Mouse (Mus musculus): ENCODE measurements at regions not wholly inside any gene's neighbourhood (a gene's known extent, or its start where the extent isn't known, plus 50 kb on each side); places are given as distances from the start of the nearest gene placed in this dataset.

- 20% methylated on average over 3 of the region's 3 CpGs for WGBS
- no peak overlapping the region for H3K27ac ChIP-seq (ENCODE audit: low read length)
- no peak for ATAC-seq (ENCODE audit: low read depth)
- H3K27me3 ChIP-seq (ENCODE audit: control insufficient read depth, insufficient read depth, low read depth, low read length): no peaks in the 10 kb centered on the region
- H3K4me3 ChIP-seq (ENCODE audit: low read length): no peak overlapping the region
- H3K4me2 ChIP-seq (ENCODE audit: low read depth, low read length): no peak overlapping the region
- no peak overlapping the region for H3K9ac ChIP-seq (ENCODE audit: low read length)
- H3K4me1 ChIP-seq (replicated peaks; ENCODE audit: control insufficient read depth, insufficient read depth, low read length): no peaks in the 10 kb centered on the region
- no peaks in the 10 kb centered on the region for H3K36me3 ChIP-seq (ENCODE audit: control insufficient read depth, insufficient read depth, low read length)
- H3K9me3 ChIP-seq (ENCODE audit: control insufficient read depth, low read length): no peaks in the 10 kb centered on the region
Measured at GRCm38 (mm10) chr2:38420498-38420897, 81.4 kb downstream of the Lhx2 start.

GRCm38 (mm10) chr2:38422406-38422805 is 83.3 kb downstream of the Lhx2 start:
- H3K4me1 ChIP-seq (replicated peaks; ENCODE audit: control insufficient read depth, insufficient read depth, low read length): no peaks in the 10 kb centered on the region
- H3K4me2 ChIP-seq (ENCODE audit: low read depth, low read length): no peak overlapping the region
- H3K4me3 ChIP-seq (ENCODE audit: low read length): no peak overlapping the region
- H3K27me3 ChIP-seq (ENCODE audit: control insufficient read depth, insufficient read depth, low read depth, low read length): no peaks in the 10 kb centered on the region
- H3K36me3 ChIP-seq (ENCODE audit: control insufficient read depth, insufficient read depth, low read length): no peaks in the 10 kb centered on the region
- no peak for ATAC-seq (ENCODE audit: low read depth)
- no peak overlapping the region for H3K27ac ChIP-seq (ENCODE audit: low read length)
- no peaks in the 10 kb centered on the region for H3K9me3 ChIP-seq (ENCODE audit: control insufficient read depth, low read length)
- no peak overlapping the region for H3K9ac ChIP-seq (ENCODE audit: low read length)
- 60% methylated on average over 3 of the region's 3 CpGs for WGBS

- H3K4me3 ChIP-seq (ENCODE audit: low read length): no peak overlapping the region
- no peak for ATAC-seq (ENCODE audit: low read depth)
- H3K4me2 ChIP-seq (ENCODE audit: low read depth, low read length): no peak overlapping the region
- no peak overlapping the region for H3K9ac ChIP-seq (ENCODE audit: low read length)
- no peaks in the 10 kb centered on the region for H3K9me3 ChIP-seq (ENCODE audit: control insufficient read depth, low read length)
- no peak overlapping the region for H3K27ac ChIP-seq (ENCODE audit: low read length)
- no peaks in the 10 kb centered on the region for H3K4me1 ChIP-seq (replicated peaks; ENCODE audit: control insufficient read depth, insufficient read depth, low read length)
- no peaks in the 10 kb centered on the region for H3K27me3 ChIP-seq (ENCODE audit: control insufficient read depth, insufficient read depth, low read depth, low read length)
- H3K36me3 ChIP-seq (ENCODE audit: control insufficient read depth, insufficient read depth, low read length): no peaks in the 10 kb centered on the region
- 34% methylated on average over 7 of the region's 7 CpGs for WGBS
Measured at GRCm38 (mm10) chr2:38423886-38424277, 84.8 kb downstream of the Lhx2 start.

GRCm38 (mm10) chr2:38424278-38424931 is 85.3 kb downstream of the Lhx2 start:
- ATAC-seq (ENCODE audit: low read depth): no peak
- H3K27me3 ChIP-seq (ENCODE audit: control insufficient read depth, insufficient read depth, low read depth, low read length): no peaks in the 10 kb centered on the region
- WGBS: 4% methylated on average over 21 of the region's 22 CpGs
- H3K4me3 ChIP-seq (ENCODE audit: low read length): no peak overlapping the region
- H3K9ac ChIP-seq (ENCODE audit: low read length): no peak overlapping the region
- H3K4me2 ChIP-seq (ENCODE audit: low read depth, low read length): no peak overlapping the region
- no peaks in the 10 kb centered on the region for H3K9me3 ChIP-seq (ENCODE audit: control insufficient read depth, low read length)
- H3K4me1 ChIP-seq (replicated peaks; ENCODE audit: control insufficient read depth, insufficient read depth, low read length): no peaks in the 10 kb centered on the region
- no peak overlapping the region for H3K27ac ChIP-seq (ENCODE audit: low read length)
- no peaks in the 10 kb centered on the region for H3K36me3 ChIP-seq (ENCODE audit: control insufficient read depth, insufficient read depth, low read length)

GRCm38 (mm10) chr2:38424976-38425375 is 85.9 kb downstream of the Lhx2 start:
- H3K36me3 ChIP-seq (ENCODE audit: control insufficient read depth, insufficient read depth, low read length): no peaks in the 10 kb centered on the region

GRCm38 (mm10) chr2:38429752-38430378 is 81.6 kb upstream of the Nek6 start:
- no peak overlapping the region for H3K9ac ChIP-seq (ENCODE audit: low read length)
- no peak overlapping the region for H3K27ac ChIP-seq (ENCODE audit: low read length)
- H3K4me3 ChIP-seq (ENCODE audit: low read length): no peak overlapping the region
- no peaks in the 10 kb centered on the region for H3K36me3 ChIP-seq (ENCODE audit: control insufficient read depth, insufficient read depth, low read length)
- H3K4me1 ChIP-seq (replicated peaks; ENCODE audit: control insufficient read depth, insufficient read depth, low read length): no peaks in the 10 kb centered on the region
- H3K4me2 ChIP-seq (ENCODE audit: low read depth, low read length): no peak overlapping the region
- no peaks in the 10 kb centered on the region for H3K27me3 ChIP-seq (ENCODE audit: control insufficient read depth, insufficient read depth, low read depth, low read length)
- ATAC-seq (ENCODE audit: low read depth): no peak
- H3K9me3 ChIP-seq (ENCODE audit: control insufficient read depth, low read length): no peaks in the 10 kb centered on the region
- WGBS: 32% methylated on average over 6 of the region's 6 CpGs

More at GRCm38 (mm10) chr2:38424976-38425375, 85.9 kb downstream of the Lhx2 start:
- no peak overlapping the region for H3K4me2 ChIP-seq (ENCODE audit: low read depth, low read length)
- ATAC-seq (ENCODE audit: low read depth): no peak
- 24% methylated on average over 9 of the region's 9 CpGs for WGBS
- H3K4me1 ChIP-seq (replicated peaks; ENCODE audit: control insufficient read depth, insufficient read depth, low read length): no peaks in the 10 kb centered on the region
- no peak overlapping the region for H3K4me3 ChIP-seq (ENCODE audit: low read length)
- H3K9me3 ChIP-seq (ENCODE audit: control insufficient read depth, low read length): no peaks in the 10 kb centered on the region
- no peak overlapping the region for H3K27ac ChIP-seq (ENCODE audit: low read length)
- H3K27me3 ChIP-seq (ENCODE audit: control insufficient read depth, insufficient read depth, low read depth, low read length): no peaks in the 10 kb centered on the region
- H3K9ac ChIP-seq (ENCODE audit: low read length): no peak overlapping the region

- H3K27ac ChIP-seq (ENCODE audit: low read length): no peak overlapping the region
Measured at GRCm38 (mm10) chr2:38431546-38431945, 79.9 kb upstream of the Nek6 start.

GRCm38 (mm10) chr2:38433736-38434135 is 77.7 kb upstream of the Nek6 start:
- ATAC-seq (ENCODE audit: low read depth): 0 out of 2 replicates have a peak, but pooled peaks have one; percentile 43
- 11% methylated on average over 3 of the region's 3 CpGs for WGBS
- H3K27me3 ChIP-seq (ENCODE audit: control insufficient read depth, insufficient read depth, low read depth, low read length): no peaks in the 10 kb centered on the region
- H3K9ac ChIP-seq (ENCODE audit: low read length): no peak overlapping the region
- no peaks in the 10 kb centered on the region for H3K36me3 ChIP-seq (ENCODE audit: control insufficient read depth, insufficient read depth, low read length)
- H3K4me1 ChIP-seq (replicated peaks; ENCODE audit: control insufficient read depth, insufficient read depth, low read length): no peaks in the 10 kb centered on the region
- H3K9me3 ChIP-seq (ENCODE audit: control insufficient read depth, low read length): no peaks in the 10 kb centered on the region
- H3K27ac ChIP-seq (ENCODE audit: low read length): no peak overlapping the region
- H3K4me3 ChIP-seq (ENCODE audit: low read length): no peak overlapping the region
- no peak overlapping the region for H3K4me2 ChIP-seq (ENCODE audit: low read depth, low read length)

More at GRCm38 (mm10) chr2:38431546-38431945, 79.9 kb upstream of the Nek6 start:
- ATAC-seq (ENCODE audit: low read depth): no peak
- no peak overlapping the region for H3K9ac ChIP-seq (ENCODE audit: low read length)
- H3K27me3 ChIP-seq (ENCODE audit: control insufficient read depth, insufficient read depth, low read depth, low read length): no peaks in the 10 kb centered on the region
- no peaks in the 10 kb centered on the region for H3K36me3 ChIP-seq (ENCODE audit: control insufficient read depth, insufficient read depth, low read length)
- H3K9me3 ChIP-seq (ENCODE audit: control insufficient read depth, low read length): no peaks in the 10 kb centered on the region
- no peak overlapping the region for H3K4me3 ChIP-seq (ENCODE audit: low read length)
- no peak overlapping the region for H3K4me2 ChIP-seq (ENCODE audit: low read depth, low read length)
- H3K4me1 ChIP-seq (replicated peaks; ENCODE audit: control insufficient read depth, insufficient read depth, low read length): no peaks in the 10 kb centered on the region
- WGBS: 65% methylated on average over 5 of the region's 5 CpGs

GRCm38 (mm10) chr2:38436701-38437100 is 74.7 kb upstream of the Nek6 start:
- Histone ChIP-seq H3K4me1 (replicated peaks; ENCODE audit: control insufficient read depth, insufficient read depth, low read length) (no peaks in the 10 kb centered on the region), H3K9me3 (ENCODE audit: control insufficient read depth, low read length) (no peaks in the 10 kb centered on the region), H3K4me3 (ENCODE audit: low read length) (no peak overlapping the region), H3K9ac (ENCODE audit: low read length) (no peak overlapping the region), H3K27ac (ENCODE audit: low read length) (no peak overlapping the region), H3K4me2 (ENCODE audit: low read depth, low read length) (no peak overlapping the region), H3K27me3 (ENCODE audit: control insufficient read depth, insufficient read depth, low read depth, low read length) (no peaks in the 10 kb centered on the region), H3K36me3 (ENCODE audit: control insufficient read depth, insufficient read depth, low read length) (no peaks in the 10 kb centered on the region)
- ATAC-seq (ENCODE audit: low read depth): no peak
- WGBS: 56% methylated on average over 4 of the region's 4 CpGs

Measured in lung, embryonic 16.5 days (tissue).